Mouse (Mus musculus): Measurements from ENCODE around the gene Dnaic1.
"Not testable (repeated sequence)": the region's sequence is repeated elsewhere in the genome, so short reads cannot be mapped to it uniquely, and the experiment has no call there.

Dnaic1 gene

DNA sequence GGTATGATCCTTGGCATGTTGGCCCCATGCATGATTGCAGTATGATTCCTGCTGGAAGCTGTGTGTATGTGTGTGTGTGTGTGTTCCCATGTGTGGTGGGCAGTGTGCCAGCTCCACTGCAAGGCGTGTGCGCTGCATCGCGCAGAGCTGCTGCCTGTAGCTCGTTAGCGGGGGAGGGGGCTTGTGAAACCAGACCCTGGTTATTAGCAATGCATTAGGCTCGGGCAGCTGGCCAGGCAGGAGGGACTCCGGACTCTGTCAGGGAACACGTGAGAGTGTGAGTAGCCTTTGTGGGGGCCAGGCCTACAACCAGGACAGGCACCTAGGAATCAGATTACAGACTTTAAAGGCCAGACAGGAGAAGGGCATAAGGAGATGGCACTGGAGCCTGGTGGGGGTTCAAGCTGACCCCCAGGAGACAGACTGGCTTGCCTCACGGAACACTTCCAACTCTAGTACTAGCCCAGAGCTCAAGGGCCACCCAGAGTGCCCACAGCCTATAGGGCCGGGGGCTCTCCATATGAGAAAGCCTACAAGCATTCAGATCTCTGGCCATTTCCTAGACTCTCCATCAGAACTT lies 91.4 kb downstream of the Dnaic1 start:
- no peak for DNase-seq (ENCODE audit: extremely low read depth, insufficient read length, low spot score)

DNA sequence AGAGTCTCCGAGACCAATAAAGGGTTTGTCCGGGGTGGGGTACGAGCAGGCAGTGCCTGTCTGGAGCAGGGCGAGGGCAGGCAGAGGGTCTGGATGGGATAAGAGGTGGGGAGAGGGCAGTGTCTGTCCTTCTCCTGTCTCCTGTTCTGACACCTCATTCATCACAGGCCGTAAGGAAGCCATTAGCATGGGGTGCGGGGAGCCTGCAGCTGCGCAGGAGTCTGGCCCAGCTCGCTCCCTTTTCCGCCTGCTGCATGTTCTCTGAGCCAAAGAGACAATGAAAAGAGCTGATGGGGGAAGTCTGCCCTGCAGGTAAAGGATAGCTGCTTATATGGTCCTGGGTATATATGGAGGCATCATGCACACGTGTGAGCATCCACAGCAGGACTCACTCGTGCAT lies 93.1 kb downstream of the Dnaic1 start:
- no peak for DNase-seq (ENCODE audit: extremely low read depth, insufficient read length, low spot score)

DNA sequence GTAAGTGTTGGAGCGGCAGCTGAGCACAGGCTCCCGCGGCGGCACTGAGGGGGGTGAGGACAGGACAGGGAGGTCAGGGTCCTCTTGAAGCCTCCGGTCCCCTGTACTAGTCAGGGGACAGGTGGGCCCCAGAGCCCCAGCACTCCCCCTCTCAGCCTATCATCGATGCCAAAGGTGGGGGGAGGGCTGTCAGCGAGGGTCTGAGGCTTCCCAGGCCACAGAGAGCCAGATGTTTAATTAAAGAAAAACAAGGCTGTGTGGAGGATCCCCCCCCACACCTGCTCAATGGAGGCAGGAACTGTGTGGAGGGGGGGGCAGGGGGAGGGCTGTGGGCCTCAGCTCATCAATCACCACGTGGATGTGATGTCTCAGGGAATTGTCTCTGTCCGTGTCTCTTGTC lies 94.0 kb downstream of the Dnaic1 start:
- no peak for DNase-seq (ENCODE audit: extremely low read depth, insufficient read length, low spot score)

DNA sequence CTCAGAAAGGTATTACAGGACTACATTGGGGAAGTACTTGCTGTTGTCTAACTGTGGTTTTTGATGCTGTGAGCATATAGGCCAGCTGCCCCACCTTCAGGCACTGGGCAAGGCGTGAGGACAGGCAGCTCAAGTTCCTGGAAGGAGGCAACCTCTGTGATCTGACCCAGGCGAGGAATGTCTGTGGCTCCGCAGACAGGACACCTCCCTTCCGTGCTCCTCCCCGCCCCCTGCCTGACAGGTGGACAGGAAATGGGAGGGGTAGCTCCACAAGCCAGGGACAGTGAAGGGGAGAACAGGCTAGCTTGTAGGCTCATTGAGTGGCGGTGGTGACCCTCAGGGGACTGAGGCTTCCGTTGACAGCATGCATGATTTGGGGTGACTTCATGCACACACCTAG lies 95.0 kb downstream of the Dnaic1 start:
- no peak for DNase-seq (ENCODE audit: extremely low read depth, insufficient read length, low spot score)

DNA sequence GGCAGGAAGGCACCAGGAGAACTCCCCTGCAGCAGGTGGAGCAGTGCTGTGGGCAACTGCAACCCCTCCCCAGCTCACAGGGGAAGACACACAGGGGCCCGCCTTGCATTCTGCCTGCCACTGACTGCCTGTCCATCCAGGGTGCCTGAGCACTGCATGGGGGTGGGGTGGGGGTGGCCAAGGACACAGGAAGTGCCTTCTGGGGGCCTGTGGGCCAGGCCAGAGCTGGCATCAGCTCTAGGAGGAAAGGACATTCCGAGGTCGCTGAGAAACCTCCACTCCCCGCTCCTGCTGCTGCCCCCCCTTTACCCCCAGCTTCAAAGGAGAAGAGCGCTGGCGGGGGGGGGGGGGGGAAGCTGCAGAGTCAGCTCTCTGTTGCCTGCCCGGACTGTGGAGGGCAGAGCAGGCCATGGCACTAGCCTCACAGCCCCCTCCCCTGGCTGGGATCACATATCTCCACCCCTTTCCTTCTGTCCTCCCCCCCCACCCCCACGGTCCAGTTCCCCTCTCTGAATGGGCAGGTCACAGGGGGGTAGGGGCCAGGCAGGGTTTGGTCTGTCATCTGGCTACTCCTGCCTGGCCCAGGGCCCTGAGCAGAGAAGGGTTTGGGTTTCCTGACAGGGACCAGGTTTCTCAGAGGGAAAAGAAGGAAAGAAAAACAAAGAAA lies 95.6 kb downstream of the Dnaic1 start:
- DNase-seq (ENCODE audit: extremely low read depth, insufficient read length, low spot score): no peak

DNA sequence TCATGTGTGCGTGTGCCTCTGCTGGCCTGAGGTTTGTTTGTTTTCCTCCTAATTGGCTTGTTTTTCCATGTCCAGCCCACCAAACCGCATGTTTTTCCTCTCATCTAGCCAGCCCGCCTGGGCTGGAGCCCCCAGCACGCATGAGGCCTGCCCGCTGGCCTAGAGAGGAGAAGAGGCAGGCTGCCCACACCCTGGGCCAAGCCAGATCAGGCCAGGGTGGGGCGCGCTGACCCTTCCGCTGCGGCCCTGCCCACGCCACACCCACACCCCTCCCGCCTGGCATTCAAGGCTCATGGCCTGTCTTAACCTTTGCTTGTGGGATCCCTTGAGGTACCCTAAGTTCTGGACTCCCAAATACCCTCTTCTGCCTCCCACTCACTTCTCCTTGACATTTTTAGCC lies 97.1 kb downstream of the Dnaic1 start:
- DNase-seq (ENCODE audit: extremely low read depth, insufficient read length, low spot score): no peak

DNA sequence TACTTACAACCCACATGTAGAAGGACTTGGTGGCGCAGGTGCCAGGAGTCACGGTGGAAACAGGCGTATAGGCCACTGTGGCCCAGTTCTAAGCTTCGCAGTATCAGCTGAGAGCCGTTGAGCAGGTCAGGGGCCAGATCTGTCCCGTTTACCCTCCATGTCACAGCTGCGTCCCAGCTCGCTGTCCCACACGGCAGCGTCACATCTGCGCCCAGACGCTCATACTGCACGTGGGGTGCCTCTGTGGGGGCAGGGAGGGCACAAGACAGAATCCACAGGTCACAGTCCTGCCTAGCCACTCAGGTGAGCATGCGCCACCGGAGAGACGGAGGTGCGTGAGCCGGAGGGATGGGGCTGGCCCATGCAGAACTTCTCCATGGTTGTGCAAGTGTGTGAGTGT lies 101.3 kb downstream of the Dnaic1 start:
- DNase-seq (ENCODE audit: extremely low read depth, insufficient read length, low spot score): no peak

DNA sequence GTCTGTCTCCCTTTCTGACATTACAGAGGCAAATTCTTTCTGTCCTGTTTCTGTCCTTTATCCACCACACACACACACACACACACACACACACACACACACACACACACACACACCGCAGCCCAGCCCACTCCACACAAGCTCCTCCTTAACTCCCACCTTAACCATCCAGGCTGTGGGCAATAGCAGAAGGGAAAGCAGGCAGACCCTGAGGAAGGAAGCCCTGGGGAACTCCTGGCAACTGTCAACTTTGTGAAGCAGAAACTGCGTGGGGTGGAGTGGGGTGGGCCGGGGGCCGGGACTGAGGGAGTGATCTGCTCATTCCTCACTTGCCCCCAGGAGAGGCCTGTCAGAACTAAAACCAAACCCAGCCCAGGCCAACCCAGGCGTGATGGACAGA lies 101.9 kb downstream of the Dnaic1 start:
- DNase-seq (ENCODE audit: extremely low read depth, insufficient read length, low spot score): no peak

DNA sequence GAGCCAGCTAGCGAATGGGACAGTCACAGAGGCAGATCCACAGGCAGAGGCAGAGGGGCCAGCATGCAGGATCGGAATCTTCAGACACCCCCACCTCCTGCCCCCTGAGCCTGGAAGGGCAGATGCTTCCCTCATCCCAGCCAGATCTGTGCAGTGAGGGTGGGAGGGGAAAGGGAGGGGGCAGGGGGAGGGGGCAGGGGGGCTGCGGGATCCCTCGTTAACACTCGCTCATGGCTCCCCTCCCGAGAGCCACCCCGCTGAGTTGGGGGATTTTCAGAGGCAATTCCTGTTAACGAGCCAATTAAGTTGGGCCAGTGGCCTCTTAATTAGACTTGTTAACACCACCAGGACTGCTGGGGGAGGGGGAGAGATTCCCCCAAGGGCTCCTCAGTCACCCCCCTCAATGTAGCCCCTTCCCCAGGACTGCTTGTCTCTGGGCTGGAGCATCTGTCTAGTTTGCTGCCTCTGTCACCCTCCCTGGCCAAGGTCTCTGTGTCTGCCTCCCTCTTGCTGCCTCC lies 102.4 kb downstream of the Dnaic1 start:
- DNase-seq (ENCODE audit: extremely low read depth, insufficient read length, low spot score): no peak

DNA sequence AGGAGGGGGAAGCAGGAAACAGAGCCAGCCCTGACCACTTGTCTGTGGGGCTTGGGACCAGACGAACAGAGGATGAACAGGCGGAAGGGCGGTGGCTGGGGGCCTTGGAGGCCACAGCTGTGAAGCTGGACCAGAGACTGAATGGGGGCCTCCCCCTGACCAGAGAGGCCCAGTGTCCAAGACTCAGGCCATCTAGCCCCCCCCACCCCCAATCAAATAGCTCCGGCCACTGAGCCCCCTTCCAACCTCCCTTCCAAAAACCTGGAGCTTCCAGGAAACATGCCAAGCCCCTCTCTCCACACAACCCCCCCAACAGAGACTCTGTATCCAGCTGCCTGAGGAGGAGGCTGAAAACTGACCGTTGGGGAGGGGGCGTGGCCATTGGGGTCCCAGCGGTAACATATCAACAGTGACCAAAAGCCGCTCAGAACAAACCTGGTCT lies 103.0 kb downstream of the Dnaic1 start:
- no peak for DNase-seq (ENCODE audit: extremely low read depth, insufficient read length, low spot score)

DNA sequence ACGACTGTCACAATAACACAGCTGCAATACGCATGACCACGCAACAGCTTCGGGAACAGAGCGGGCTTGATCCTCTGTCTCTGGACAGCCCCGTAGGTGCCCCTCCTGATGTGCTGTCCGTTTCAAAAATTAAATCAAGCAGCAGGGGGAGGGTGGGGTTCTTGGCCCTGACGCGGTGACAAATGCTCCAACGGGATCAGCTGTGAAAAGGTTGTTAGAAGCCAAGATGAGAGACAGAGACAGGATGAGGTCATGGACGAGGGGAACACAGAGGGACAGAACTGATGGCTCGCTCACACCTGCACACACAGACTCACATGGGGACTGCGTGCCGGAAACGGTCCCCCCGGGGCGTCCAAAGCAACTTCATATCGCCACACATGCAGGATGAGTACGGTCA lies 103.6 kb downstream of the Dnaic1 start:
- DNase-seq (ENCODE audit: extremely low read depth, insufficient read length, low spot score): no peak

DNA sequence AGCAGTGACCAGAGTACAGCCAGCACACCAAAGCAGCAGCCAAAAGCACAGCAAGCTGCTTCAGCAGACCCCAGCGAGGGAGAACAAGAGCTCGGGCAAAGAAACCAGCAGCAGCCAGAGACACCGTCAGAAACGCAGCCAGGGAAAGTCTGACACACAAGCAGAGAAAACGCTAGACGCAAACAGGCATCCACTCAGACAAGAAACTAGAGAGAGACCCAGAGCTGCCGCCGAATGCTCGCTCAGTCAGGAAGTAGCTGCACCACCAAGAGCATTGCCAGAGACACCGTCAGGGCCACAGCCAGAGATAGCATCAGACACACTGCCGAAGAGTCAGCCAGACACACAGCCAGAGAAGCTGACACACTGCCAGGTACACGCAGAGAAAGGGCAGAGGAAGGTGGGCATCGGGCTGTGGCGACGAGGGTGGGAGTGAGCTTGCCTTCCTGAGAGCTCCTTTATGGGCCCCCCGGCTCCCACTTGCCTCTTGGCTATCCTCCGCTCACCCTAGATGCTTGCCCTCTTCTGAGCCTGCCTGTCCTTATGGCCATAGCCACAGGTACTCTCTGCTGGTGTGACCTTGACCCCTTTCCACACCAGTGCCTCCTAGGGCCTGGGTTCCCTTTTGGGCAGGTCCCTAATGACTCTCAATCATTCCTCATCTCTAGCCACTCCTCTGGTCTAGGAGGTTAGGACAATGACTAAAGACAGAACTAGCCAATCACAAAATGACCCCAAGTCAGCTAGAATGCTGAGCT lies 106.9 kb downstream of the Dnaic1 start:
- no peak for DNase-seq (ENCODE audit: extremely low read depth, insufficient read length, low spot score)

DNA sequence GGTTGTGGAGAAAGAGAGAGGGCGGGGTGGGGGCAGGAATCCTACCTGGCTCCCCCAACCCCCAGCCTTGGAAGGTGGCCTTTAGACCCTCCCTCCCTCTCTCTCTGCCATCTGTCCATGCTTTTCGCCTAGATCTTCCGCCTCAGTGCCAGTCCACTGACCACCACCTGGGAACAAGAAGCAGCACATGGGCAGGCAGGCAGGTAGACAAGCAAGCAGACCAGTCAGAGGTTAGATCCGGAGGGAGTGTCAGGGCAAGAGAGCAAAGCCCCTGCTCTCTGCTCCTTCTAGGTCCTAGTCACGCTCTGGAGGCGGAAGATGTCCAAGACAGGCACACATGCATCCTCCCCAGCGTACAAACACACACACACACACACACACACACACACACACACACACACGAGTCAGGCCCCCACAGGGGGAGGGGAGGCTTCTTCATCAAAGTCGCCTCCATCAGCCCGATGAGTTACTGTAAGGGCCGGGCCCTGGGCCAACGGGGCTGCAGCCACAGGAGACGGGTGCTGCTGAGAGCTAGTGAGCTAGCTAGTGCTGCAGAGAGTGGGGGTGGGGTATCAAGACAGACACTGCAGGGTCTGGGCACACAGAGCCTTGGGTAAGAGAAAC lies 107.5 kb downstream of the Dnaic1 start:
- no peak for DNase-seq (ENCODE audit: extremely low read depth, insufficient read length, low spot score)

DNA sequence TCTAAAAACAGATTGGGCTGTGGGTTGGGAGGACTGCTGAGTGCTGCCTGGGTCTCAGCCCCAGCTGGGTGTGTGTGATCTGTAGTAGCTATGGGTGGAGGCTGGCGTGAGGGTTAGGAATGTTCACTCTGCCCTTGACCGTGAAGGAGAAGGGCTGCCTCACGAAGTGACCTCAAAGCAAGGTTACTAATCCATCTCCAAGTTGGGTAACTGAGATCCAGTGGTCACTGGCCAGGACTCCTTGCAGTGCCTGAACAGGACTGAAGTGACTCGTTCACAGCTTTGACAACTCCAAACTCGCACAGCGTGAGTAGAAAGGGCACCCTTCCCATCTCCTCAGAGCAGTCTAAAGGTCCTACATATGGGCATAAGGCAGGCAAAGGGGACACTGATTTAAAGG lies 109.3 kb downstream of the Dnaic1 start:
- DNase-seq (ENCODE audit: extremely low read depth, insufficient read length, low spot score): no peak

DNA sequence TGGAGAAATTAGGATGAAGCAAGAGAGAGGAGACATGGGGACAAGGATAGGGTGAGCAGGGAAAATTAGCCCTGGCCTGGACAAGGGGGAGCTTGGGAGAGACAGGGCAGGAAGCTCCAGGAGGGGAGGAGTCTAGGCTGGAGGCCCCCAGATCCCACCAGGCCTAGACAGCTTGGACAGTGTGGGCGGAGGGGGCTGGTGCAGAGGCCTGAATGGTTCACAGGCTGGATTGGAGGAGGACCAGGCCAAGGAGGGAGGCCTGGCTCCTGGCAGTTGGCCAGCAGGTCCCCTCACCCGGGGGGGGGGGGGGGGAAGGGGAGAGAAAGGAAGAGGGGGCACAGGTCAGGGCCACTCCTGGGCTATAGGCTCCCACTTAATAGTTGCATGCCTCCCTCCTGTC lies 109.7 kb downstream of the Dnaic1 start:
- DNase-seq (ENCODE audit: extremely low read depth, insufficient read length, low spot score): no peak

DNA sequence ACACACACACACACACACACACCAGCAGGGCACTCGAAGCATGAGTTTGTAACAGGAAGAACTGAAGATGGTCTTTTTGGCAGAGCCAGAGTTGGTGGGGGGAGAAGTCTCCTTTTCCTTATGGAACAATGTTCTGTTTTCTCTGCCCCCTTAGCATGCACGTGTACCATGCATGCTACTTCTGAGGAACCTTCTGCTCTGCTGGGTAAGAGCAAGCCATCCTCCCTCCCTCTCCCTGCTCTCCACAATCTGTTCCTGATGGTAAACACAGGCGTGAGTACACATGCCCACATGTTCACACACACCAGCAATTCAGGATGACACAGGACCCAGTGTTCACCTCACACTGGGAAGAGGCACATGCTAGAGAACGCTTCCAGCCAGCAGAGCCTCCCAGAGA lies 111.6 kb downstream of the Dnaic1 start:
- DNase-seq (ENCODE audit: extremely low read depth, insufficient read length, low spot score): no peak

DNA sequence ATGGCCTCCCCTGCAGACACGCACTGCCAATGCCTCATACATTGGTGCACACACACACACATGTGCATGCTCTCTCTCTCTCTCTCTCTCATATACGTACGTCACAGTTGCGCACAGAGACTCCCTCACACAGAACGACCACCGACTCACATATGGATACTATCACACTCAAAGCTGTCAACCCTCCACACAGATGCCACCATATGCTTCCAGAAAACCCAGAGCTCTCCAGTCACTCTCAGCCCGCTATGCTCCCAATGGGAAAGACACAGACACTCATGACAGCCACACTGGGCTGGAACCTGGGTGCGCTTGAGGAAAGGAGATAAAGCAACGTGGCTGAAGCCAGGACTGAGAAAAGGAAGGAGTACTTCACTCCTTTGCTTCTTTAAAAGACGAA lies 112.4 kb downstream of the Dnaic1 start:
- no peak for DNase-seq (ENCODE audit: extremely low read depth, insufficient read length, low spot score)

DNA sequence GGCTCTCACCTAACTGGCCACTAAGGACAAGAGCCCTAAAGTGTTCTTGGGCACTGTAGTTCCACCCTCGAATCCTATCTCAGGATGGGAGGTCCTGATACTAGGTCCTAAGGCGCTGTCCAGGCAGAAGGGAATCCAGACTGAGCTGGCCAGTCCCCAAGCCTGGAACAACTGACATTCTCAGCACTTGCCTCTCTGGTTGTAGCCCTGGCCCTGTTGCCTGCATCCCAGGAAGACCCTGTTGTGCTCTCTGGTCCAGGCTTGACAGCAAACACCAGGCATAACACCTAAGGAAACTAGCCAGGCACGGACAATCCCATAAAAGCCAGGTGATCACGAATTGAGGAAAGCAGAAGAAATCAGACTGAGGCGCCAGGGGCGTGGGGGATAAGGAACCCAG lies 113.2 kb downstream of the Dnaic1 start:
- DNase-seq (ENCODE audit: extremely low read depth, insufficient read length, low spot score): no peak

DNA sequence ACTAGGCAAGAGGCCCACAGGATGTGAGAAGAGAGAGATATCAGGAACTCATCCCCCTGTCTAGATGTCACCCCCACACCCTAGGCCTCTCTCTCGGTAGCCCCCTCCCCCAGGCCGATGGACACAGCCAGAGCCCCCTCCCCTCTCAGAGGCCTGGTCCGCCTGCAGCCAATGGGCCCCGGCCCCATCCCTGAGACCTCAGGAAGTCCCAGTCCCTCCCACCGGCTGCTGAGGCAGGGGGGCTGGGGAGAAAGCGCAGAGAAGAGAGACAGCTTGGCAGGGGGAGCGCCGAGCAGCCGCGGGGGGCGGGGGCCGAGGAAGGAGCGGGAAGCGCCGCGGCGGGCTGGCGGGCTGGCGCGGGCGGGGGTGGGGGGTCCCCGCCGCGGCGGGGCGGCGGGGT lies 113.7 kb downstream of the Dnaic1 start:
- not testable (repeated sequence) for DNase-seq (ENCODE audit: extremely low read depth, insufficient read length, low spot score)

DNA sequence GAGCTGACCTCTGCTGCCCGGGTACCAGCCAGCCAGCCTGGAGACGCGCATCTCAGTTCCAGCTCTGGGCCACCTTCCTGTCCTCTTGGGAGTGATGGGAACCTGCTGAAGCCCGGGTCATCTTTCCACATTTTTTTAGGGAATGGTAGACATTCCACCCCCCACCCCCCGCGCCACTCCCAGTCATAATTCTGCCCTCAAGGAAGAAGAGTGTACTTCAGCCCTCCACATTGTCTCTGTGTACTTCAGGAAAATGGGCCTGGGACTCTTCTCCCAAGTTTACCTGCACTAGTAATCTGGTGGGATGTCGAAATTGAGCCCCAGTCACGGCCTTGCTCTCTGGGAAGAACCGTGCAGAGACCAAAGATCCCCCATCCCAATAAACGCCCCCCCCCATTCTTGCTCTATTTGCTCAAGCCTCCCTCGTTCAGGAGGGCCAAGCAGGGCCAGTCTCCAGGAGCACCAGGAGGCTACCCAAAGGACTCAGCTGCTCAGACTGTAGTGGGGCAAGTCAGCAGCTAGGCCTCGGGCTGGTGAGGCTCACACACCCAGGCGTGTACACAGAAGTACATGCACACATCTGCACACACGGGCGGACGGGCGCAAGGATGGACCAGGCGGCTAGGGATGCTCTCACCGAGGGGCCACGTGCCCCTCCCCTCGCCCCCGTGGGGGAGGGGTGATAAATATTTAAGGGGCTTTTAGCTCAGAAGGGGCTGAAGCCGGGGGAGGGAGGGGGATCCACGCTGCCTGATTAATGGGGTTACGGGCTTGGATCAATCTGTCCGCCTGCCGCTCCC lies 114.8 kb downstream of the Dnaic1 start:
- not testable (repeated sequence) for DNase-seq (ENCODE audit: extremely low read depth, insufficient read length, low spot score)

Data from 3134 (cell line).